Mouse (Mus musculus): ENCODE measurements around the gene Gpr83.

GRCm38 (mm10) chr9:14887787-14888382, 27.9 kb downstream of the Gpr83 start:
- TF ChIP-seq POLR2A (IDR thresholded peaks at IDR 0.05; ENCODE audit: control insufficient read depth, extremely low read depth, insufficient read depth, low read length, poor library complexity): no peak
- no peak for TF ChIP-seq CTCF (IDR thresholded peaks at IDR 0.05; ENCODE audit: borderline replicate concordance, control insufficient read depth, extremely low read depth, insufficient read depth, low read length, poor library complexity)
